Mouse (Mus musculus) lung, adult 2 months (tissue): ENCODE measurements around the gene Tc2n.

ENCODE experiments used
- CTCF ChIP-seq: fragments of 200-500 bp; IDR thresholded peaks from 2 replicates; pipeline ENCODE4 v1.5.1; 2011; ENCODE audit warnings: mild to moderate bottlenecking, low read length, control low read depth; ENCODE audit not compliant: insufficient read depth
- POLR2A ChIP-seq: fragments of 200-500 bp; IDR thresholded peaks from 2 replicates; pipeline ENCODE4 v1.6.1; 2011; ENCODE audit warnings: low read depth, mild to moderate bottlenecking, control low read depth, low read length, borderline replicate concordance; ENCODE audit errors: extremely low read depth

- TF ChIP-seq POLR2A (no peak), CTCF (no peak)
Measured at GRCm38 (mm10) chr12:101718755-101719150, 430 bp upstream of the Tc2n start.
